Mouse (Mus musculus): ENCODE measurements around the gene Zfp668. TPM values are rescaled to one million over a fixed set of nuclear protein-coding genes. Genes with fewer than 3 reads are reported as not detected.

Zfp668 gene
- total and polyA plus RNA-seq, 2 experiments from 2014 or later, result 22.4 to 25.8 TPM

- no peak for TF ChIP-seq CTCF (IDR thresholded peaks at IDR 0.05; ENCODE audit: low read depth)
- Histone ChIP-seq H3K9me3 (ENCODE audit: low read length) (no peaks in the 10 kb centered on the region), H3K4me3 (ENCODE audit: low read length) (no peak overlapping the region), H3K27me3 (ENCODE audit: insufficient read depth, low read length) (no peaks in the 10 kb centered on the region), H3K36me3 (ENCODE audit: insufficient read depth, low read length) (peaks cover 53% of the 10 kb centered on the region), H3K27ac (no peak overlapping the region), H3K9ac (replicated peaks; ENCODE audit: low read length) (no peak overlapping the region), H3K4me1 (ENCODE audit: insufficient read depth, low read length) (no peaks in the 10 kb centered on the region), H3K4me2 (ENCODE audit: low read depth, low read length) (no peak overlapping the region)
- DNase-seq (ENCODE audit: low spot score) (no peak), ATAC-seq (no peak)
- WGBS, result 65% methylated on average over 6 of the region's 6 CpGs
Observed at GRCm38 (mm10) chr7:127885951-127886350, 9.3 kb upstream of the Zfp668 start.

GRCm38 (mm10) chr7:127880431-127880830, 3.8 kb upstream of the Zfp668 start:
- Histone ChIP-seq H3K4me2 (ENCODE audit: low read depth, low read length) (no peak overlapping the region), H3K36me3 (ENCODE audit: insufficient read depth, low read length) (peaks cover 60% of the 10 kb centered on the region), H3K27ac (no peak overlapping the region), H3K9ac (replicated peaks; ENCODE audit: low read length) (no peak overlapping the region), H3K27me3 (ENCODE audit: insufficient read depth, low read length) (no peaks in the 10 kb centered on the region), H3K4me3 (ENCODE audit: low read length) (no peak overlapping the region), H3K9me3 (ENCODE audit: low read length) (no peaks in the 10 kb centered on the region), H3K4me1 (ENCODE audit: insufficient read depth, low read length) (0 out of 2 replicates have a peak, but pooled peaks cover 3% of the 10 kb centered on the region)
- TF ChIP-seq CTCF (IDR thresholded peaks at IDR 0.05; ENCODE audit: low read depth), result no peak
- ATAC-seq (no peak), DNase-seq (ENCODE audit: low spot score) (no peak)
- whole genome bisulfite sequencing, result 90% methylated on average over 12 of the region's 12 CpGs

- peaks cover 7% of the 10 kb centered on the region; the same call in 1 of the 2 replicates for H3K4me1 ChIP-seq (ENCODE audit: insufficient read depth, low read length)
- H3K4me3 ChIP-seq (ENCODE audit: low read length), result no peak overlapping the region
- no peaks in the 10 kb centered on the region for H3K27me3 ChIP-seq (ENCODE audit: insufficient read depth, low read length)
- ATAC-seq, result no peak
- H3K9ac ChIP-seq (replicated peaks; ENCODE audit: low read length), result no peak overlapping the region
- 98% methylated on average over 9 of the region's 9 CpGs for WGBS
- DNase-seq (ENCODE audit: low spot score), result no peak
- no peak overlapping the region for H3K27ac ChIP-seq
- peaks cover 53% of the 10 kb centered on the region for H3K36me3 ChIP-seq (ENCODE audit: insufficient read depth, low read length)
- H3K9me3 ChIP-seq (ENCODE audit: low read length), result no peaks in the 10 kb centered on the region
- no peak for TF ChIP-seq CTCF (IDR thresholded peaks at IDR 0.05; ENCODE audit: low read depth)
- H3K4me2 ChIP-seq (ENCODE audit: low read depth, low read length), result no peak overlapping the region
Observed at GRCm38 (mm10) chr7:127879301-127879700, 2.7 kb upstream of the Zfp668 start.

GRCm38 (mm10) chr7:127876041-127876466, 574 bp downstream of the Zfp668 start, which contains the start of gene Zfp646:
Gene Zfp646 (plus strand): TSS chr7:127876221.
- peak; percentile 92 for DNase-seq (ENCODE audit: low spot score)
- ATAC-seq, result peak; percentile 90
- H3K4me2 ChIP-seq (ENCODE audit: low read depth, low read length), result peak within 1 kb of the TSS; percentile 75
- TF ChIP-seq CTCF (IDR thresholded peaks at IDR 0.05; ENCODE audit: low read depth), result no peak
- H3K27me3 ChIP-seq (ENCODE audit: insufficient read depth, low read length), result no peaks in the 10 kb centered on the region
- no peaks in the 10 kb centered on the region for H3K9me3 ChIP-seq (ENCODE audit: low read length)
- H3K27ac ChIP-seq, result peak within 1 kb of the TSS; percentile 99
- H3K4me3 ChIP-seq (ENCODE audit: low read length), result peak within 1 kb of the TSS; percentile 92
- H3K4me1 ChIP-seq (ENCODE audit: insufficient read depth, low read length), result peaks cover 15% of the 10 kb centered on the region
- under 1% methylated on average over 41 of the region's 41 CpGs for WGBS
- peak within 1 kb of the TSS; percentile 92 for H3K9ac ChIP-seq (replicated peaks; ENCODE audit: low read length)
- peaks cover 27% of the 10 kb centered on the region for H3K36me3 ChIP-seq (ENCODE audit: insufficient read depth, low read length)

- Histone ChIP-seq H3K9me3 (ENCODE audit: low read length) (no peaks in the 10 kb centered on the region), H3K4me1 (ENCODE audit: insufficient read depth, low read length) (peaks cover 15% of the 10 kb centered on the region), H3K27me3 (ENCODE audit: insufficient read depth, low read length) (no peaks in the 10 kb centered on the region), H3K4me2 (ENCODE audit: low read depth, low read length) (peak overlapping the region; percentile 75), H3K4me3 (ENCODE audit: low read length) (peak overlapping the region; percentile 92), H3K9ac (replicated peaks; ENCODE audit: low read length) (peak overlapping the region; percentile 92), H3K36me3 (ENCODE audit: insufficient read depth, low read length) (peaks cover 22% of the 10 kb centered on the region), H3K27ac (peak overlapping the region; percentile 99)
- DNase-seq (ENCODE audit: low spot score) (peak; percentile 99), ATAC-seq (peak; percentile 97)
- TF ChIP-seq CTCF (IDR thresholded peaks at IDR 0.05; ENCODE audit: low read depth), result no peak
- WGBS, result under 1% methylated on average over 38 of the region's 43 CpGs
Observed at GRCm38 (mm10) chr7:127875627-127876001, 1.0 kb downstream of the Zfp668 start.

- Histone ChIP-seq H3K27me3 (ENCODE audit: insufficient read depth, low read length) (no peaks in the 10 kb centered on the region), H3K9me3 (ENCODE audit: low read length) (no peaks in the 10 kb centered on the region), H3K27ac (peak overlapping the region; percentile 99), H3K9ac (replicated peaks; ENCODE audit: low read length) (peak overlapping the region; percentile 92), H3K4me3 (ENCODE audit: low read length) (peak overlapping the region; percentile 92), H3K4me2 (ENCODE audit: low read depth, low read length) (peak overlapping the region; percentile 75), H3K36me3 (ENCODE audit: insufficient read depth, low read length) (peaks cover 16% of the 10 kb centered on the region), H3K4me1 (ENCODE audit: insufficient read depth, low read length) (peaks cover 15% of the 10 kb centered on the region)
- 4% methylated on average over 20 of the region's 20 CpGs for WGBS
- TF ChIP-seq CTCF (IDR thresholded peaks at IDR 0.05; ENCODE audit: low read depth), result no peak
- no peak for DNase-seq (ENCODE audit: low spot score)
- ATAC-seq, result peak; percentile 36
Observed at GRCm38 (mm10) chr7:127874812-127875626, 1.6 kb downstream of the Zfp668 start.
